Comparison of ENCODE assay signal across 26 mouse cellular contexts in the genomic region with DNA sequence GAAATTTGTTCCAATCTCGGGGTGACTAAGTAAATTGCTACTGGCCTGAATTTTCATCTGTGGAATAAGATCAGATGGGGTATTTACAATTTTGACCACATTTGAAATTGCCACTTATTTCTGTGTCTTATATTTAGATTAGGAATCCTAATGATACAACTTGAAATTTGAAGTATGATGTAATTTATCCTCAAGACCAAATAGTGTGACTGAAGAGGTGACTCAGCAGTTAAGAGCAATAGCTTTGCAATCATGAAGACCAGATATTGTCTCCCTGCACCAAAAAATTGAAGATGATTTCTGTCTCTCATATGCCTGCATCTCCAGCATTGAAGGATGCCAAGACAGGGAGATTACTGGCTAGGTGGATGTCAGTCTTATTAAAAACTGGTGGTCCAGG.
"Had no signal": no experiment of that assay in that cellular context is flagged by ENCODE, and none has a peak within 500 bp of the region (broad histone marks: within the 10 kb centered on the region; RNA-seq: fewer than 3 reads in every experiment).

No protein-coding gene starts in this region.

- H3K4me3 ChIP-seq: embryonic facial prominence, embryonic 10.5 days; embryonic facial prominence, embryonic 12.5 days; embryonic facial prominence, embryonic 13.5 days; embryonic facial prominence, embryonic 15.5 days; erythroblast, embryonic 14.5 days; forebrain, embryonic 10.5 days; forebrain, embryonic 12.5 days; forebrain, embryonic 13.5 days; forebrain, embryonic 15.5 days; gastrocnemius, adult 2 months; heart, adult 2 months had no signal

- H3K4me2 ChIP-seq: embryonic facial prominence, embryonic 12.5 days; embryonic facial prominence, embryonic 13.5 days; embryonic facial prominence, embryonic 15.5 days; forebrain, embryonic 12.5 days; forebrain, embryonic 13.5 days; forebrain, embryonic 15.5 days had no signal

- H3K27me3 ChIP-seq: embryonic facial prominence, embryonic 12.5 days; embryonic facial prominence, embryonic 13.5 days; embryonic facial prominence, embryonic 15.5 days; forebrain, embryonic 12.5 days; forebrain, embryonic 13.5 days; forebrain, embryonic 15.5 days had no signal

- H3K27ac ChIP-seq: embryonic facial prominence, embryonic 10.5 days; embryonic facial prominence, embryonic 12.5 days; embryonic facial prominence, embryonic 13.5 days; embryonic facial prominence, embryonic 15.5 days; forebrain, embryonic 10.5 days; forebrain, embryonic 12.5 days; forebrain, embryonic 13.5 days; forebrain, embryonic 15.5 days; gastrocnemius, adult 2 months; heart, adult 2 months had no signal

- DNase-seq: cerebellum, adult 8-10 months; cerebellum, adult 9-10 months; cerebellum, adult 9-11 months; cerebellum, postnatal 10 days; cerebellum, postnatal 14 days; cerebellum, postnatal 25 days; cerebellum, postnatal 36 days; embryo, embryonic 11 days; forebrain, postnatal 0 days; gastrocnemius, adult 2 months; gastrocnemius, postnatal 10 days; gastrocnemius, postnatal 14 days; gastrocnemius, postnatal 25 days; gastrocnemius, postnatal 36 days; heart, adult 11 months; heart, adult 18-20 months; heart, adult 2 months had no signal

- H3K4me1 ChIP-seq: embryonic facial prominence, embryonic 10.5 days; embryonic facial prominence, embryonic 12.5 days; embryonic facial prominence, embryonic 13.5 days; embryonic facial prominence, embryonic 15.5 days; forebrain, embryonic 10.5 days; forebrain, embryonic 12.5 days; forebrain, embryonic 13.5 days; forebrain, embryonic 15.5 days had no signal

- H3K36me3 ChIP-seq: embryonic facial prominence, embryonic 10.5 days; embryonic facial prominence, embryonic 12.5 days; embryonic facial prominence, embryonic 13.5 days; embryonic facial prominence, embryonic 15.5 days; forebrain, embryonic 10.5 days; forebrain, embryonic 12.5 days; forebrain, embryonic 15.5 days had no signal
